Mouse (Mus musculus) lung, postnatal 0 days (tissue): ENCODE measurements at regions not wholly inside any gene's neighbourhood (a gene's known extent, or its start where the extent isn't known, plus 50 kb on each side); places are given as distances from the start of the nearest gene placed in this dataset.

Source experiments
- CTCF ChIP-seq: IDR thresholded peaks from 2 replicates; pipeline ENCODE4 v1.5.1; 2016; ENCODE audit warnings: antibody characterized with exemption, mild to moderate bottlenecking
- EP300 ChIP-seq: IDR thresholded peaks from 2 replicates; pipeline ENCODE4 v1.6.1; 2016; ENCODE audit warnings: antibody characterized with exemption, mild to moderate bottlenecking, control low read depth

DNA sequence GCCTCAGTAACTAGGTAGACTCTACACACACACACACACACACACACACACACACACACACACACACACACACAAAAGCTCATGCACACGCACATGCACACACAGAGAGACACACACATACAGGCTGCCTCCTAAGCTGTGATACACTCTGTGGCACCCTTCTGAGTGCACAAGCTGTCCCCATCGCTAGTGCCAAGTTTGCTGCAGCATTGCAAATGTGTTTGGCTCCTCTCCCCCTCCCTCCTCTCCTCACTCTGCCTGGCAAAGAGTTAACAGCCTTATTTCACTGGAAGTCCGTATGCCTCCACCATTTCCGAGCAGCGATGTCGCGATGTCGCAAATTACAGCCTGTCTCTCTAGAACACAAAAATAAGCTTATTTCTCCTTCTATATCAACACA lies 209.7 kb upstream of the Castor2 start:
- TF ChIP-seq CTCF, result no peak
- no peak for TF ChIP-seq EP300
